Mouse (Mus musculus) heart, postnatal 36 days (tissue): Measurements from ENCODE around the gene Col23a1. TPM values are rescaled to one million over a fixed set of nuclear protein-coding genes. Genes with fewer than 3 reads are reported as not detected.
A peak's percentile ranks its signal among the peaks of the same experiment; 100 is the strongest.
"Not testable (repeated sequence)": the region's sequence is repeated elsewhere in the genome, so short reads cannot be mapped to it uniquely, and the experiment has no call there.

Source experiments
- DNase-seq, 2 experiments: peaks; one replicate each; pipeline ENCODE4 v3.0.0; 2021 to 2022
- intact Hi-C: fragments of 180-260 bp; cut with DNase I; formaldehyde crosslinking; loops from one replicate; pipeline ENCODE4 v1.15.1; 2025
- total RNA-seq, 2 experiments: library from RNA; stranded (reverse); gene quantifications; 2 replicates each; pipeline ENCODE4 v1.2.3; 2021

Gene Col23a1
- total RNA-seq, 2 experiments from 2014 or later = 1.3 to 1.4 TPM

DNA sequence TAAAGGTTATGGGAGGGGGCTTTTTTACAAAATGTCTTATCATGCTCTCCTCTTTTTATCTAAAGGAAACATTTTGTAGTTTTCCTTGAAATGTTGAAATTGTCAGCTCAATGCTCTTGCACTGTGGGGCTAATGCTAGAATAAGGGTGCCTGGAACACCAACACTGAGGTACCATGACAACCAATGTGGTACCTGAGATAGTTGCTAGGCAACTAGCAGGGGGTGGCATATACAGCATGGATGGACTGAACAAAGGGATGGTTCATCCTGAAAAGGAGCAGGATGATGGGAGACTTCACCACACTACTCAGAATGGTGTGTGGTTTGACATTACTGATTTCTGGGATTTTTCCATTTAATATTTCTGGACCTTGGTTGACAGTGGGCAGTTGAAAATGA lies 30.9 kb downstream of the Col23a1 start:
- intact Hi-C loops = no loop called here

DNA sequence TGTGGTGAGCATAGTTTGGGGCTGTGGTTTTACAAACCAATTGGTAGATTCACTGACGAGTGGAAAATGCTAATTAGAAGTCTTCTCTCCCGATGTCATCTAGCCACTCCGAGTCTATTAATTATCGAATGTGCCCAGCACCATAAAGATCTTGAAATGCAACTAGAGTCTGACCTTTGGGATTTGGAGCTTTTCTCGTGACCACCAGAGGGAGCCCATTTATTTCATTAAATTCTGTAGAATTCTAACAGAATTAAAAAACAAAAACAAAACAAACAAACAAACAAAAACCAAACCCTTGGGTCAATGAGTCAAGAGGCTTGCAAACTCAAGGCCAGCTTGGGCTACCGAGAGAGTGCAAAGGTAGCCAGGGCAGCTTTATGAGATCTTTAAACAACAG lies 37.2 kb downstream of the Col23a1 start:
- DNase-seq = no peak
- intact Hi-C loops = loop anchor here (1.0 to 2.0 kb wide), 2 partner anchors 120 to 207 kb away; no protein-coding TSS in a partner anchor

More for the DNA sequence above, 30.9 kb downstream of the Col23a1 start:
- no peak for DNase-seq

DNA sequence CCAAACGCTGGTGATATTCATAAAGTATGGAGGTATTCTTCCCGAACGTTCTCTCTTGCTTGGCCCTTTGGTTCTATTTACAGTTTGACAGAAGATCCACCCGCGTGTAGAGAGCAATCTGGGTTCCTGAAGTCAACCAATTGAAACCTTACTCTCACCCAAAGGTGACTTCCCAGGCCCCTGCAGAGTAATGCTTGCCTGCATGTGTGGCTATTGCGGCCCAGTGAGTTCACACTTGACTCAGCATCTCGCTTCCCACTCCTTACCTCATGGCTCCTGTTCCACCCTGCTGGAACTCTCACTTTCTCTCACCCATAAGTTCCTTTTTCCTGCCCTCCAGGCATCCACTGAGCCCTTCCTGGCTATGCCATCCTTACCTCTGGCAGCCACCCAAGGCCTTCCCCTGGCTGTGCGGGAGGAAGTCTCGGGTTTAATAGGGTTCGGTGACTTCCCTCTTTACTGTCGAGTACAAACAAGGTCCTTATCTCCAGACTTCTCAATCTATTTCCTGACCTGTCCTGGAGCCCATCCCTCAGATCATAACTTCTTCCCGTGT lies 38.7 kb downstream of the Col23a1 start:
- intact Hi-C loops = no loop called here
- DNase-seq = no peak

DNA sequence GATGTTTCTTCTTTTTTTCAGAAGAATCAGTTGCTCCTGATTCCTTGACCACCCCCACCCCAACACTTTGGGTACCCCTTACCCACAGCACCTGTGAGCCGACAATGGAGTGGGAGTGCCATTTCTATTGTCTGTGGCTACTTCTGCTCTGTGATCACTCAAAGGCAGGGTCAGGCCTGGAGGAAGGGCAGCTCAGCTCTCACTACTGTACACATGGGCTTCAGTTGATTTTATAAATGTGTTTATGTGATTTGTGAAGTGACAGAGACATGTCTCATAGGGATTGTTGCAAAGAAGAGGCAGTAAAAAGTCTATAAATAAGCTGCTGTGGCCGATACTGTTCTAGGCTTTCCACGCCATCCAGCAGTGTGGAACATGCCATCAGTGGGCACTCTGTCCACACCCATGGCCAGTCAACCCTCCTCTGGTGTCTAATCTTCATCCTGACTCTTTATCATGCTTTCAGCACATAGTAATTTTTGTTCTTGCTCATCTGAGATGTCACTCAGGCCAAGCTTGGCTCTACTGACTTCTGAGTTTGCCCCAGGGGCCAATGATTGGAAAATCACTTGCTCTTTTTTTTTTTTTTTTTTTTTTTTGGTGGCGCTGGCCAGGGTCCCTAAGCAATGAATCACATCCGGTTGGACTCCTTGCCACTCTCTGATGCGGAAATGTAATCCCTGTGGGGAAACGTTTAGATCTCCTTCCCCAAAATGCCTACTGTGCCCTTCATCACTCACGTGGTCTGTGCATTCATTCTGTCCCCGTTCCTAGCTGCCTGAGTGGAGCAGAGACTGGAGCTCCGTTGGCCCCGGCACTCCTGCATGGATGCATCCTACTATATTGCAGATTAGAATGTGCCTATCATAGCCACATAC lies 40.4 kb downstream of the Col23a1 start:
- intact Hi-C loops = no loop called here

DNA sequence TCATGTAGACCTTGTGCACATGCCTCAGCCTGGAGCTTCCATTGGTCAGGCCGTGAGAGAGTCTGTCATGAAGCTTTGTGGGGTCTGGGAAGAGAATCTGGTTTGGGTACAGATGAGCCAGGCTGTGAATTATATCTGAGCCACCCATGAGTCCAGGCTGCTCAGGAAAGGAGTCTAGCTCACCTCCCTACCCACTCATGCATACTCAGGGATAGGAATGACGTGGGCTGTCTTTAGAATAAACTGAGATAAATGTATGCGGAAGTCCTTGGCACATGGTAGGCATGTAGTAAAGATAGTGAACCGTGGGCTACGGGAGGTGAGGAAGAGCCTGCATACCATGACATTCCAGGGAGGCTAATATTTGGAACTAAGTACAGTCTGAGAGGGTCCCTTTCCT lies 44.3 kb downstream of the Col23a1 start:
- DNase-seq = no peak

More for the DNA sequence above, 40.4 kb downstream of the Col23a1 start:
- no peak for DNase-seq

DNA sequence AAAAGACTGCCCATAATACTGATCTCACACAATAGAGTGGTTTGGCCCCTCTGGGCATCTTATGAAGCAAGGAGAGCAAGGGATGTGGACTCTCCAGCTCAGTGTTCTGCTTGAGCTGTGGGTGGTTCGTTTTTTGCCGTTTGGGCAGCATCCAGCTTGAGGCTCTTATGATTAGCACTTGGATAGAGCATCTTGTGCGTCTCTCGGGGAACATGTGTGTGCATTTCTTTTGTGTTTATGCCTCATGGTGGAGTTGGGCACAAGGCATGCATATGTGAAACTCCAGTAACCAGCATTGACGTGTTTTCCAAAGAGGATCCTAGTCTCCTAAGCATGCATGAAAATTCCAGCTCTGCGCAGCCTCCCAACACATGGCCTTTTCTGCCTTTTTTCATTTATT lies 47.9 kb downstream of the Col23a1 start:
- intact Hi-C loops = no loop called here
- no peak for DNase-seq

More for the DNA sequence above, 44.3 kb downstream of the Col23a1 start:
- intact Hi-C loops = no loop called here

DNA sequence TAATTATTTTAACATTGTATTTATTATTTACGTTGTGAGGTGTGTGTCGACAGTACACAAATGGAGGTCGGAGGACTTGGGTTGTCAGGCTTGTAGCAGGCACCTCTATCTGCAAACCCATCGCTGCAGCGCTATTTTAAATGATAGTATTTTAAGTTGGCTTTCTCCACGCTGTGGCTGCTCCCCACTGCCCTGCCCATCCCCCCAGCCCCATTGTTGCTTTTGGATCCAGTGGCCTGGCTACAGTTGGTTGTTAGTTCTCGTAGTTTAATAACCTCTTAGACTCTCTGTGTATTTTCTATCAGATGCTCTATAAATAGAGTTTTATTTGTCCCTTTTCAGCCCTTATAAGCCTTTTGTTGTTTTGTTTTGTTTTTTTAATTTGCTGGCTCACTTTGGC lies 48.7 kb downstream of the Col23a1 start:
- intact Hi-C loops = no loop called here
- DNase-seq = no peak

DNA sequence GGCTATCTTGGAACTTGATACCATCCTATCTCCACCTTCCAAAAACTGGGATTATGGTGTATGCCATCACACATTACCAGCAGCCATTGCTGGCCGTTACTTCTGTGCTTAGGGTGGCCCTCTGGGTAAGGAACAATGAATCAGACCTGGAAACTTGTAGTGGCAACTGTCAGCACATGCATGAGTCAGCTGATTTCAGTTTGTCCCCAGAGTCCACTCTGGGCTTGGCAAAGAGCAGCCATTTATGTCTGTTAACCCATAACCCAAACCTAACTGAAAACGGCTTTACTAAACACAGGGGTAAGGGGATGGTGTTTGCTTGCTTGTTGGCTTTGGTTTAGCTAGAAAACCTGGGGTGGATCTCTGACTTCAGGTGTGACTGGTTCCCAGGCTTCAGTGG lies 51.4 kb downstream of the Col23a1 start:
- intact Hi-C loops = no loop called here
- no peak for DNase-seq

DNA sequence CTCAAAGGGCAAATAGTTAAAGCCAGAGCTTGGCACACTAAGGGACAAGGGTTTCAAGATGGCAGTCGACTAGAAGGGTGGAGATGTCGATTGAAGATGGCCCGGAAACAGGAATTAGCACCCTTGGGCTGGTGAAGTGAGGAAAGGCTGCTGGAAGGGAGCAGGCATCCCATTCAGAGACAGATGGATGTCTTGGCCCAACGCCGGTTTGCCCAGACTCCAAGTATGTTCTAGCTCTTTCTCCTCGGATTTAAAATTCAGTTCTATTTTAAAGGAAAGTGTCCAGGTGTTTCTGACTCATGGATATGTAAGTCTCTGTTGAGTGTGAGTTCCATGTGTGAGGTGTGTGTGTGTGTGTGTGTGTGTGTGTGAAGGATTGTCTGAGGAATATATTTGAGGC lies 53.1 kb downstream of the Col23a1 start:
- intact Hi-C loops = no loop called here

DNA sequence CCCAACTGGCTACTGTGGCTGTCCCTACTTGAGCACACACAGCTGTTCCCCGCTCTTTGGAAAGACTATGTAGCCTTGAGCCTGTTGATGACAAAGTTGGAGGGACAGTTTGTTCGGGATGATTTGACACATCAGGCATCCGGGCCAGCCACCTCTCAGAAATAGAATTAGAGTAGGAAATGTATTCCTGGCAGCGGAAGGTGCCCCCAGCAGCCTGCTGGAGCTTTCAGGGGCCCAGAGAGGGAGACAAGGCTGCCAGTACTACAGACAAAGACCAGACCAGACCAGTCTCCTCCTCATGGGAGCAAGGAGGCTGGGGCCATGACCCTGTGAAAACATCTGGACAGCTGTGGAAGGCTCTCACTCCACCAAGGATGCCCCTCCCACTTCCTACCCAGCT lies 53.6 kb downstream of the Col23a1 start:
- intact Hi-C loops = no loop called here
- DNase-seq = peak; percentile 27 to 57

More for the DNA sequence above, 53.1 kb downstream of the Col23a1 start:
- DNase-seq = peak; percentile 38 to 52

DNA sequence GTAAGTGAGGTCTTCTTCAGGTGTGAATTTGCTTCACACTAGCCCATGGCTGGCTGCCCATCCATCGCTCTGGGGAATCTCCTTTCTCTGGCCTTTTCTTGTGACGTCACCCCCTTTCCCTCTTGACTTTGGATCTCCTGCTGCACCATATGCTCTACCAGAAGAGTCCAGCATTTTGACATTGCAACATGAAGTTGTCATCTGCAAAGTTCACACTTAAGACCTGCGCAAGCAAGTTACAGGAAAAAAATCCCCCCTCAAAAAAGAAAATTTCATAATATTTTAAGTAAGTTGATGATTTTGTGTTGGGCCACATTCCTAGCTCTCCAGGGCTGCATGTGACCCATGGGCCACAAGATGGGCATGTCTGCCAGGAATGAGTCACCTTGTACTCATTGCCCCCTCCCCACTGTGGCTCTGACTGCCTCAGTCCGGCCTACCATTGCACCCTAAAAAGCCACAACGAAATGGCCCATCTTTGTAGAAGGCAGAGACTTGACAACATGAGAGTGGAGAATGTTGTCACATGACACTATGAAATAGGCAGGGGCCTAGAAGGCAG lies 54.1 kb downstream of the Col23a1 start:
- DNase-seq = peak in 1 of 2 experiments; percentile 22
- intact Hi-C loops = no loop called here

DNA sequence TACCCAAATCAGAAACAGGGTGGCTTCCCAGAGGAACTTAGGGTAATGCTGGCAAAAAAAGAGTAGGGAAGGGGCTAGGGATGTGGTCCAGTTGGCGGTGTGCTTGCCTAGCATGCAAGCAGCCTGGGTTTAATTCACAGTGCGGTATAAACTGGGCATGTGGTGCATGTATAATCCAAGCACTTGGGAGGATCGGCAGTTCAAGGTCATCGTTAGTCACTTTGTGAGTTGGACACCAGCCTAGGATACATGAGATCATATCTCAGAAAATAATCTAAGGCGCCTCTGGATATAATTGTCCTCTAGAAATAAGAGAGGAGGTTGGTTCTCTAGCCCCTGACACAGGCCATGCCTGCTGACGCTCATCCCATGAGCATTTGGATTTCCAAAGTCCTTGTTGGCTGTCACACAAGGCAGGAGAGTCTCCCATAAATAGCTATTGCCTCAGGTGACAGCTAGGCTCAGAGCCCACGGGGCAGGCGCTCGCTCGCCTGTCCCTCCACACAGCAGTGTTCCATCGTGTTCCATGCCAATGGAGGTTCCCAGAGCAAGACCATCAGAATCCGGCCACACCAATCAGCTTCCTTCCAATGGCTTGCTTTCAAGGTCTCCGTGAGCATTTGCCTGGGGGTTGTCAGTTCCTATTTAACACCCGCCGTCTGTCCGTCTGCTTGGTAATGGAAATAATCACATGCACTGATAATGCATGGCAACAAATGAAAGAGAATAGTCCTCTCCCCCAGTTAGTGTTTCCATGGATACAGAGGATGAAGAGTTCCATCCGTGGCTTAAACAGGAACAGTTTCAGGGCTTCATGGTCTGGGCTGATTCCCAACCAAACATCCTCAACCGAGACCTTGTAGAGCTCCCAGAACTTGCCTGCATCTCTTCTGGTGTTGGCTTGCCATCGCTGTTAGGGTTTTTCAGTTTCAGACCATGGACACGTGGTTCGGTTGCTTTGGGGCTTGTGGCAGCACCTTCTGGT lies 56.1 kb downstream of the Col23a1 start:
- intact Hi-C loops = no loop called here

DNA sequence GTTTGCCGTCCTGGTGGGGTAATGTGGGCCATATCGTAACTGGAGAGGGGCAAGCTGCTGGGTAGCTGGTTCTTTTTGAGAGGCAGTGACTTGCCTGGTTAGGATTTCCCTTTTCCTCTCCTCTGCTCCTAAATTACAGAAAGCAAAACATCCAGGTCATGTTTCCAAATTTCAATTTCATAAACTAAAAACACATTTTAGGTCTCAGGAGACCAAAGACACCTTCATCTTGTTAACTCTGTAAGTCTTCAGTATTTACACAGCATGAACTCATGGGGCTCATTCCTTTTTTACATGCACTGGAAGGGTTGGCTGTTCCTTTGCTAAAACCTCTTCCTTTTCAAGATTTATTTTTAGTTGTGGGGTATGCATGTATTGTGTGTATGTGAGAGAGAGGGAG lies 58.0 kb downstream of the Col23a1 start:
- no peak for DNase-seq
- intact Hi-C loops = no loop called here

More for the DNA sequence above, 56.1 kb downstream of the Col23a1 start:
- DNase-seq = peak; percentile 19 to 31

DNA sequence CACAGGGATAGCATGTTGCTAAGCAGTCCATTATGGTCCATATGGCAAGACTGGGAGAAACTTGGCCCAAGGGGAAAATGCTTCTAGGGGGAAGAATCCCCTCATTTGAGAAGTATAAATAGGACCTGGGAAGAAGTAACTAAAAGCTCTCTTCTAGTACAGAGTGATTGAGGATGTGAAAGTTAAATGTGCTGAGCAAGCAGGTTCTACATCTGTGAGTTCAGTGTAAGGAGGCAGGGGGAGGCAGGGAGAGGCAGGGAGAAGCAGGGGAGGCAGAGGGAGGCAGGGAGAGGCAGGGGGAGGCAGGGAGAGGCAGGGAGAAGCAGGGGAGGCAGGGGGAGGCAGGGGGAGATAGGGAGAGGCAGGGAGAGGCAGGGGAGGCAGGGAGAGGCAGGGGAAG lies 59.9 kb downstream of the Col23a1 start:
- intact Hi-C loops = no loop called here
- no peak for DNase-seq

DNA sequence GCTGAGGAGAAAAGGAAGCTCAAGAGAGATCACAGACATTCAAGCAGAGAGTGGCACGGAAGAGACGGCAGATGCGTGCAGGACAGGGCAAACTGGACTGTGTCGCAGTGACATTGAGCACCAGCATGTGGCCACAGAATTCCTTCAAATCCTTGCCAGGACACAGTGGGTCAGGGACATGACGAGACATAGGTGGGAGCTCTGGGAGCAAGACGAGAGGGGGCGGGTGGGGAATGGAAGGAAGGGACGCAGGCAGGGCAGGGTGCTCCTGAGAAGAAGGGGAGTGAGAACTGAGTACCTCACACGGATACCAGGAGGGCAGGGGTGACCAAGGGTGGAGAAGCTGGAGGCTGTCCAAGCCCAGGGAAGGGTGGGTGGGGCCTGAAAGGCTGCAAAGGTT lies 61.4 kb downstream of the Col23a1 start:
- intact Hi-C loops = no loop called here
- DNase-seq = no peak

DNA sequence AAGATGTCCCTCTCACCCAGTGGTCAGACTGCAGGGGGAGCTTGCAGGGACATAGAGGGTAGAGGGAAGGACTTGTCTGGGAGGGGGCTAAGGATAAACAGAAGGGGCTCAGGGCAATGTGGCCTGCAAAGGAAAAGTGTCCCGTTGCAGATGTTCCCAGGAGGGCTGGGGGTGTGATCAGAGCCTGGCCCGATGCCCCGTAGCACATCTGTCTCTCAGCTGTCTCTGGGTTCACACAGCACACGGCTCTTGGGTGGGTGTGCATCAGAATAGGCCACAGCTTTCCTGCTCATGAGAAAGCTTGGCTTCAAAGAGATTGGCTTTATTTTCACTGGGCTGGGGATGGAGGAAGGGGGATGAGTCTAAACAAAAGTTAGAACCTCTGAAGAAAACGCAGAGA lies 62.1 kb downstream of the Col23a1 start:
- intact Hi-C loops = no loop called here
- peak; percentile 23 to 27 for DNase-seq

DNA sequence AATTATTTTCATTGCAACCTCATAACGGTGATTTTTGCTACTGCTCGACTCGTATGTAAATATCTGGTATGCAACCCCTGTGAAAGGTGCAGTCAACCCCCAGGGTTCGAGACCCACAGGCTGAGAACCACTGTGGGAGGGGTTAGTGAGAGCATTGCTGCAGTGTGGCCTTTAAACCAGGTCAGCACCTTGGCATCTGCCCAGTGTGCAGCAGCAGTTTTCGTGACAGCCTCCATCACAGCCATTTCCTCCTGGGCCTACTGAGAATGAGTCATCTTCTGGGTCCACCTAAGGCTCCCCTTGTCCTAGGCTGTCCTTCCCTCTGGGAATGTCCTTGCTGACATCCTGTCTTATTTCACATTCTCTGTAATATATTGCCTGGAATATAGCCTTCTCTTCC lies 64.0 kb downstream of the Col23a1 start:
- DNase-seq = no peak
- intact Hi-C loops = no loop called here

DNA sequence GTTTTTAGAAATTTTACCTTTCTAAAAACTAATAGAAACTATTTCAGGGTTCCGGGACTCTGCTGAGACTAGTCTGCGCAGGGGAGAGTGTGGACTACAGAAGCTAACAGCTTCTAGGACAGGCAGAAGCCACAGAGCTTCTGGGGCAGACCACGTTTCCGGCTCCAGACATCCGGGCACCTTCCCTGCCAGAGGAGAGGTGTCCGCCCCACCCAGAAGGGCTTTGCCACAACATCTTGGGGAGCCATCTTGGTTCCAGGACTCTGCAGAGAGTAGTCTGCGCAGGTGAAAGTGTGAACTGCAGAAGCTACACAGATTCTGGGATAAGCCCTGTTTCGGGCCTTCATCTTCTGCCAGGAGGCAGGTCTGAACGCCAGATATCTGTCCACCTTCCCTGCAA lies 69.3 kb downstream of the Col23a1 start:
- DNase-seq, intact Hi-C loops: not testable (repeated sequence)

DNA sequence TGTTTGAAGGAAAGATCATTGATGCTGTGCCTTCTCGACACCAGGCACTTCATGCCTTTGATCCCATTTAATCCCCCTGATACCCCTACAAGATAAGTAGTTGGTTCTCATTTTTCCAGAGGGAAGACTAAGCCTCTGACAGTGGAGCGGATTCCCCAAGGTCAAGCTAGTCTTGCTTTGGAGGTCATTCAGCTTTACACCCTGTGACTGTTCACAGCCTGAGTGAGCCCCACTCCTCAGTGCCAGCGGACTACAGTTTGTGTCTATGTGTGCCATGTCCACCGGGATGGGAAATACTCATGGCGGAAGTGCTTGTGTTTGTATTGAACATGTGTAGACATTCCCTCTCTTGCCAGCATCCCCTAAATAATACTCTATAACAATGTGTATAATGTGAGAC lies 74.6 kb downstream of the Col23a1 start:
- DNase-seq = no peak
- intact Hi-C loops = no loop called here

DNA sequence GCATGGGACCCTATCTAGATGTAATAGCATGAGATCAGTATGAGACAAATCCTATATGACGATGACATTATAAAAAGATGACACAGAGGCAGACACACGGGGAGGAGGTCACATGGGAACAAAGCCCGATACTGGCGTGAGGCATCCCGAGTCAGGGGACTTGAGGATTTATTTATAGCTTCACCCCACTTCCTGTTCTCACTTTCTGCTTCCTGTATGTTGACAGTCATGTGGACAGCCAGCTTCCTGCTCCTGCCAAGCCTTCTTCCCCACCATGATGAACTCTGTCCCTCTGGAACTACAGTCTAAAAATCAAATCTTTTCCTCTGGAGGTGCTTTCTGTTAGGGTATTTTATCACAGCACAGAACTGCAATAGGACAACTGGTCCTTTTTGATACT lies 77.6 kb downstream of the Col23a1 start:
- intact Hi-C loops = no loop called here
- no peak for DNase-seq

DNA sequence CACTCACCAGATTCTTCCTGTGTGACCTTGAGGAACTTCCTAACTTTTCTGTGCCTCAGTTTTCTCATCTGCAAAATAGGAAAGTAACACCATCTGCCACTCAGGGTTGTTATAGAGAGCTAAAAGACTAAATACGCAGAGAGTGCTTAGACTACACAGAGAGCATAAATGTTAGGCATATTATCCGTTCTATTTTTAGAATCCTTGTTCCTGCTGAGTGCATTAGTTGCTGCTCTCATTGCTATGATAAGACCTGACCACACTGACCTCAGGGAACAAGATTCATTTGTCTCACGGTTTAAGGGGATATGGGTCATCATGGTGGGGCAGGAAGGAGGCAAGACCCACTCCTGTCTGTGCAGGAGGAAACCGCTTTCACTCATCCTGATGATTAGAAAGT lies 80.6 kb downstream of the Col23a1 start:
- intact Hi-C loops = no loop called here
- no peak for DNase-seq
